Mouse (Mus musculus) intestine, embryonic 14.5 days (tissue): ENCODE measurements at regions not wholly inside any gene's neighbourhood (a gene's known extent, or its start where the extent isn't known, plus 50 kb on each side); places are given as distances from the start of the nearest gene placed in this dataset.

Source experiments
- ATAC-seq: fragments of 200-750 bp; cut with Nextera tagmentation; replicated peaks from 2 replicates; pipeline ENCODE4 v1.8.0; 2017; ENCODE audit warnings: low read depth, moderate number of reproducible peaks, moderate TSS enrichment, moderate library complexity; ENCODE audit not compliant: low FRiP score, low TSS enrichment
- DNase-seq: peaks from one replicate; pipeline ENCODE4 v3.0.0-alpha.2; 2018; ENCODE audit warnings: low spot score
- H3K27ac ChIP-seq: fragments of 300-500 bp; sonication (generic); 2 replicates; pipeline ENCODE4 v1.5.1; 2014; ENCODE audit warnings: low read depth, mild to moderate bottlenecking, control low read depth
- H3K27me3 ChIP-seq: fragments of 300-500 bp; sonication (generic); replicated peaks from 2 replicates; pipeline ENCODE4 v1.6.1; 2014; ENCODE audit warnings: low read length, control low read depth; ENCODE audit not compliant: control insufficient read depth, insufficient read depth
- H3K36me3 ChIP-seq: fragments of 300-500 bp; sonication (generic); 2 replicates; pipeline ENCODE4 v1.6.1; 2014; ENCODE audit warnings: low read length, control low read depth; ENCODE audit not compliant: control insufficient read depth, insufficient read depth
- H3K4me1 ChIP-seq: fragments of 300-500 bp; sonication (generic); replicated peaks from 2 replicates; pipeline ENCODE4 v1.6.1; 2014; ENCODE audit warnings: low read length, control low read depth, mixed read lengths; ENCODE audit not compliant: control insufficient read depth, insufficient read depth
- H3K4me2 ChIP-seq: fragments of 300-500 bp; sonication (generic); 2 replicates; pipeline ENCODE4 v1.6.1; 2014; ENCODE audit warnings: low read length
- H3K4me3 ChIP-seq: fragments of 300-500 bp; sonication (generic); 2 replicates; pipeline ENCODE4 v1.5.1; 2014; ENCODE audit warnings: low read depth, low read length, control low read depth, mixed read lengths
- H3K9ac ChIP-seq: fragments of 300-500 bp; sonication (generic); 2 replicates; pipeline ENCODE4 v1.6.1; 2014; ENCODE audit warnings: mild to moderate bottlenecking, low read length
- H3K9me3 ChIP-seq: fragments of 300-500 bp; sonication (generic); 2 replicates; pipeline ENCODE4 v1.6.1; 2016; ENCODE audit warnings: low read length, control low read depth; ENCODE audit not compliant: control insufficient read depth
- WGBS: fragments of 180-500 bp; shearing (Covaris S2); extraction: QIAGEN DNeasy Blood & Tissue Kit; methylation state at CpG from one replicate; pipeline ENCODE4 v1.1.7; 2014; 5-methylcytosine and 5-hydroxymethylcytosine counted together

- DNase-seq (no peak), ATAC-seq (no peak)
- no peak overlapping the region for H3K9ac ChIP-seq
- 0 out of 2 replicates have a peak, but pooled peaks cover 4% of the 10 kb centered on the region for H3K4me1 ChIP-seq
- H3K4me3 ChIP-seq = no peak overlapping the region
- H3K4me2 ChIP-seq = no peak overlapping the region
- 91% methylated on average over 20 of the region's 20 CpGs for WGBS
- no peak overlapping the region for H3K27ac ChIP-seq
- no peaks in the 10 kb centered on the region for H3K27me3 ChIP-seq
- 0 out of 2 replicates have a peak, but pooled peaks cover 2% of the 10 kb centered on the region for H3K9me3 ChIP-seq
- H3K36me3 ChIP-seq = no peaks in the 10 kb centered on the region
Observed at GRCm38 (mm10) chr7:34538310-34539055, 118.0 kb downstream of the Kctd15 start.

- Histone ChIP-seq H3K4me2 (no peak overlapping the region), H3K27ac (no peak overlapping the region), H3K4me1 (0 out of 2 replicates have a peak, but pooled peaks cover 4% of the 10 kb centered on the region), H3K27me3 (no peaks in the 10 kb centered on the region), H3K9ac (no peak overlapping the region), H3K9me3 (0 out of 2 replicates have a peak, but pooled peaks cover 2% of the 10 kb centered on the region), H3K36me3 (no peaks in the 10 kb centered on the region), H3K4me3 (no peak overlapping the region)
- ATAC-seq (no peak), DNase-seq (no peak)
- 75% methylated on average over 9 of the region's 9 CpGs for WGBS
Observed at GRCm38 (mm10) chr7:34537122-34537521, 119.4 kb downstream of the Kctd15 start.

GRCm38 (mm10) chr7:34534241-34534640, 122.3 kb downstream of the Kctd15 start:
- H3K9ac ChIP-seq = no peak overlapping the region
- H3K4me3 ChIP-seq = no peak overlapping the region
- no peaks in the 10 kb centered on the region for H3K36me3 ChIP-seq
- 78% methylated on average over 5 of the region's 5 CpGs for WGBS
- no peak overlapping the region for H3K4me2 ChIP-seq
- no peaks in the 10 kb centered on the region for H3K4me1 ChIP-seq
- H3K27ac ChIP-seq = no peak overlapping the region
- H3K9me3 ChIP-seq = no peaks in the 10 kb centered on the region
- no peak for DNase-seq
- H3K27me3 ChIP-seq = no peaks in the 10 kb centered on the region
- ATAC-seq = no peak

GRCm38 (mm10) chr7:34531639-34532038, 124.9 kb downstream of the Kctd15 start:
- Histone ChIP-seq H3K4me1 (no peaks in the 10 kb centered on the region), H3K27me3 (no peaks in the 10 kb centered on the region), H3K4me2 (no peak overlapping the region), H3K27ac (no peak overlapping the region), H3K9ac (no peak overlapping the region), H3K36me3 (no peaks in the 10 kb centered on the region), H3K4me3 (no peak overlapping the region), H3K9me3 (no peaks in the 10 kb centered on the region)
- no peak for DNase-seq
- 82% methylated on average over 3 of the region's 3 CpGs for WGBS
- no peak for ATAC-seq

GRCm38 (mm10) chr7:34507858-34508257, 114.7 kb upstream of the Lsm14a start:
- ATAC-seq (no peak), DNase-seq (no peak)
- Histone ChIP-seq H3K4me3 (no peak overlapping the region), H3K36me3 (no peaks in the 10 kb centered on the region), H3K9ac (no peak overlapping the region), H3K27ac (no peak overlapping the region), H3K27me3 (no peaks in the 10 kb centered on the region), H3K4me1 (no peaks in the 10 kb centered on the region), H3K9me3 (no peaks in the 10 kb centered on the region), H3K4me2 (no peak overlapping the region)
- 59% methylated on average over 2 of the region's 2 CpGs for WGBS

GRCm38 (mm10) chr7:34506816-34507215, 113.7 kb upstream of the Lsm14a start:
- WGBS = 67% methylated on average over 4 of the region's 4 CpGs
- no peaks in the 10 kb centered on the region for H3K9me3 ChIP-seq
- no peak overlapping the region for H3K4me2 ChIP-seq
- no peaks in the 10 kb centered on the region for H3K4me1 ChIP-seq
- ATAC-seq = no peak
- no peak overlapping the region for H3K27ac ChIP-seq
- no peak overlapping the region for H3K9ac ChIP-seq
- H3K27me3 ChIP-seq = no peaks in the 10 kb centered on the region
- DNase-seq = no peak
- H3K4me3 ChIP-seq = no peak overlapping the region
- H3K36me3 ChIP-seq = no peaks in the 10 kb centered on the region

GRCm38 (mm10) chr7:34493892-34494291, 100.8 kb upstream of the Lsm14a start:
- H3K36me3 ChIP-seq = no peaks in the 10 kb centered on the region
- no peak for ATAC-seq
- no peaks in the 10 kb centered on the region for H3K9me3 ChIP-seq
- H3K27ac ChIP-seq = no peak overlapping the region
- no peak overlapping the region for H3K4me3 ChIP-seq
- no peaks in the 10 kb centered on the region for H3K4me1 ChIP-seq
- DNase-seq = no peak
- no peak overlapping the region for H3K4me2 ChIP-seq
- WGBS = 64% methylated on average over 10 of the region's 10 CpGs
- H3K9ac ChIP-seq = no peak overlapping the region
- no peaks in the 10 kb centered on the region for H3K27me3 ChIP-seq

GRCm38 (mm10) chr7:34484908-34485598, 91.9 kb upstream of the Lsm14a start:
- DNase-seq = no peak
- Histone ChIP-seq H3K9ac (no peak overlapping the region), H3K4me1 (no peaks in the 10 kb centered on the region), H3K27me3 (no peaks in the 10 kb centered on the region), H3K4me2 (no peak overlapping the region), H3K4me3 (no peak overlapping the region), H3K27ac (no peak overlapping the region), H3K36me3 (no peaks in the 10 kb centered on the region), H3K9me3 (0 out of 2 replicates have a peak, but pooled peaks cover 3% of the 10 kb centered on the region)
- no peak for ATAC-seq
- WGBS = 71% methylated on average over 18 of the region's 18 CpGs
